Mouse (Mus musculus): ENCODE data around the gene Flt3l. TPM values are rescaled to one million over a fixed set of nuclear protein-coding genes. Genes with fewer than 3 reads are reported as not detected.

The Flt3l gene
- total and polyA plus RNA-seq, 2 experiments = 3.2 to 30.8 TPM

DNA sequence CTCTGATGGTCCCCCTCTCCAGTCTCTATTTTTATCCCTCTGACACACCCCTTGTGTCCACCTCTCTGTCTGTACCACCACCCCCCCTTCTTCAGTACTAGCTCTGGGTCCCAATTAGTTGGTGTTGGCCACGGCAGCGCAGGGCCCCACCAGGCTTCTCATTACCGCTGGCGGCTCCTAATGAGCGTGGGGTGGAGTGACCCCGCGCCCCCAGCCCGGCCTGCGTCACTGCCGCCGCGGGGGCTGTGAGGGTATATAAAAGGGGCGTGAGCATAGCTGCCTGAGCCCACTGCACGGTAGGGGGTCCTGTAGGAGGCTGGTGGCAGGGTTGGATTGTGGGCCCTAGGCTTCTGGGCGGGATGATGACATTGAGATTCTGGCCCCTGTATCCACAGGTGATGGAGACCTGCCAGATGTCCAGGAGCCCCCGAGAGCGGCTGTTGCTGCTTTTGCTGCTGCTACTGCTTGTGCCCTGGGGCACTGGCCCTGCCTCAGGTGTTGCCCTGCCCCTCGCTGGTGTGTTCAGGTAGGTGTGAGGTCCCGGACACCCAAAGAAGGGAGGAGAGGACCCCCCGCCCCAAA lies 44.8 kb upstream of the Flt3l start, which contains the start of gene Pth2:
TSS of gene Pth2 (plus strand) at position 100 of the 582 bp plus-strand sequence.
- Histone ChIP-seq H3K27ac (replicated peaks; ENCODE audit: insufficient read depth, low read depth, low read length) (no peak within 1 kb of the TSS), H3K79me2 (ENCODE audit: control insufficient read depth, insufficient read depth, low read length) (no peaks in the 10 kb centered on the region), H3K4me3 (ENCODE audit: insufficient read depth, low read depth, low read length) (no peak within 1 kb of the TSS), H3K36me3 (ENCODE audit: control insufficient read depth, insufficient read depth, low read length) (no peaks in the 10 kb centered on the region), H3K4me1 (ENCODE audit: control insufficient read depth, insufficient read depth, low read length) (peaks cover 5% of the 10 kb centered on the region; the same call in 1 of the 2 replicates), H3K9ac (ENCODE audit: low read depth, low read length) (no peak within 1 kb of the TSS), H3K27me3 (ENCODE audit: control insufficient read depth, insufficient read depth, low read length) (peaks cover 37% of the 10 kb centered on the region)
- no peak for TF ChIP-seq CTCF (IDR thresholded peaks at IDR 0.05; ENCODE audit: low read depth, low read length)
- TF ChIP-seq POLR2A (IDR thresholded peaks at IDR 0.05; ENCODE audit: extremely low read depth, insufficient read depth, low read length) = no peak
- 34% methylated on average over 20 of the region's 20 CpGs for WGBS
- no peak for DNase-seq (ENCODE audit: extremely low read depth, low read depth, low spot score)

- Histone ChIP-seq H3K27me3 (ENCODE audit: control insufficient read depth, insufficient read depth, low read length) (peaks cover 44% of the 10 kb centered on the region), H3K4me1 (ENCODE audit: control insufficient read depth, insufficient read depth, low read length) (peaks cover 5% of the 10 kb centered on the region; the same call in 1 of the 2 replicates), H3K4me3 (ENCODE audit: insufficient read depth, low read depth, low read length) (no peak within 1 kb of the TSS), H3K36me3 (ENCODE audit: control insufficient read depth, insufficient read depth, low read length) (no peaks in the 10 kb centered on the region), H3K9ac (ENCODE audit: low read depth, low read length) (no peak within 1 kb of the TSS), H3K27ac (replicated peaks; ENCODE audit: insufficient read depth, low read depth, low read length) (no peak within 1 kb of the TSS), H3K79me2 (ENCODE audit: control insufficient read depth, insufficient read depth, low read length) (no peaks in the 10 kb centered on the region)
- DNase-seq (ENCODE audit: extremely low read depth, low read depth, low spot score) = no peak
- no peak for TF ChIP-seq CTCF (IDR thresholded peaks at IDR 0.05; ENCODE audit: low read depth, low read length)
- no peak for TF ChIP-seq POLR2A (IDR thresholded peaks at IDR 0.05; ENCODE audit: extremely low read depth, insufficient read depth, low read length)
- WGBS = 29% methylated on average over 7 of the region's 7 CpGs
These were observed 43.2 kb upstream of the Flt3l start, which contains the start of gene Gfy for GRCm38 (mm10) chr7:45179469-45179868. Gene Gfy, minus strand, starts transcription at chr7:45179569.

GRCm38 (mm10) chr7:45178550-45178949 lies 42.3 kb upstream of the Flt3l start:
- no peaks in the 10 kb centered on the region for H3K36me3 ChIP-seq (ENCODE audit: control insufficient read depth, insufficient read depth, low read length)
- H3K27me3 ChIP-seq (ENCODE audit: control insufficient read depth, insufficient read depth, low read length) = peaks cover 41% of the 10 kb centered on the region
- no peak for DNase-seq (ENCODE audit: extremely low read depth, low read depth, low spot score)
- WGBS = 27% methylated on average over 7 of the region's 7 CpGs
- TF ChIP-seq POLR2A (IDR thresholded peaks at IDR 0.05; ENCODE audit: extremely low read depth, insufficient read depth, low read length) = no peak
- no peak for TF ChIP-seq CTCF (IDR thresholded peaks at IDR 0.05; ENCODE audit: low read depth, low read length)
- H3K79me2 ChIP-seq (ENCODE audit: control insufficient read depth, insufficient read depth, low read length) = no peaks in the 10 kb centered on the region
- no peak overlapping the region for H3K9ac ChIP-seq (ENCODE audit: low read depth, low read length)
- H3K4me1 ChIP-seq (ENCODE audit: control insufficient read depth, insufficient read depth, low read length) = peaks cover 5% of the 10 kb centered on the region; the same call in 1 of the 2 replicates
- H3K27ac ChIP-seq (replicated peaks; ENCODE audit: insufficient read depth, low read depth, low read length) = no peak overlapping the region
- no peak overlapping the region for H3K4me3 ChIP-seq (ENCODE audit: insufficient read depth, low read depth, low read length)

DNA sequence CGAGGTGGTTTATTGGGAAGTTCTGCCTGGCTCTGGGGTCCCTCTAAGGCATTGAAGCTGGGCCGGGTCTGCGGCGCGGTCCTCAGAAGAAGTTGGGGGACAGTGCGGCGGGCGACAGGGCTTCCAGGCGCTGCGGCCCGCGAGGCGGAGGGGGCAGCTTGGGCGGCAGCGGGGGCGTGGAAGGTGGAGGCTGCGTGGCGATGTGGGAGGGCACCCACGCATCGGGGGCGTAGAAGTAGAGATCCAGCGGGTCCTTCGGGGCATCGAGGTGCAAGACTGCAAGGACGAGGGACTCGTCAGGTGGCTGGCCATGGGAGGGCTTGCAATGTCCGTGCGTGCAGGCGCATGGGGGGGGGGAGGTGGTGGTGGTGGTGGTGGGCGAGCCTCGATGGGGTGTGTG lies 40.1 kb upstream of the Flt3l start:
- H3K9ac ChIP-seq (ENCODE audit: low read depth, low read length) = no peak overlapping the region
- H3K4me1 ChIP-seq (ENCODE audit: control insufficient read depth, insufficient read depth, low read length) = no peaks in the 10 kb centered on the region
- no peak overlapping the region for H3K27ac ChIP-seq (replicated peaks; ENCODE audit: insufficient read depth, low read depth, low read length)
- H3K27me3 ChIP-seq (ENCODE audit: control insufficient read depth, insufficient read depth, low read length) = peaks cover 33% of the 10 kb centered on the region
- H3K36me3 ChIP-seq (ENCODE audit: control insufficient read depth, insufficient read depth, low read length) = no peaks in the 10 kb centered on the region
- 5% methylated on average over 30 of the region's 31 CpGs for WGBS
- TF ChIP-seq CTCF (IDR thresholded peaks at IDR 0.05; ENCODE audit: low read depth, low read length) = no peak
- no peak for TF ChIP-seq POLR2A (IDR thresholded peaks at IDR 0.05; ENCODE audit: extremely low read depth, insufficient read depth, low read length)
- H3K4me3 ChIP-seq (ENCODE audit: insufficient read depth, low read depth, low read length) = no peak overlapping the region
- DNase-seq (ENCODE audit: extremely low read depth, low read depth, low spot score) = no peak
- no peaks in the 10 kb centered on the region for H3K79me2 ChIP-seq (ENCODE audit: control insufficient read depth, insufficient read depth, low read length)

GRCm38 (mm10) chr7:45175929-45176328 lies 39.7 kb upstream of the Flt3l start:
- H3K36me3 ChIP-seq (ENCODE audit: control insufficient read depth, insufficient read depth, low read length) = no peaks in the 10 kb centered on the region
- DNase-seq (ENCODE audit: extremely low read depth, low read depth, low spot score) = no peak
- H3K79me2 ChIP-seq (ENCODE audit: control insufficient read depth, insufficient read depth, low read length) = no peaks in the 10 kb centered on the region
- H3K4me1 ChIP-seq (ENCODE audit: control insufficient read depth, insufficient read depth, low read length) = no peaks in the 10 kb centered on the region
- TF ChIP-seq CTCF (IDR thresholded peaks at IDR 0.05; ENCODE audit: low read depth, low read length) (no peak), POLR2A (IDR thresholded peaks at IDR 0.05; ENCODE audit: extremely low read depth, insufficient read depth, low read length) (no peak)
- 5% methylated on average over 23 of the region's 23 CpGs for WGBS
- H3K27me3 ChIP-seq (ENCODE audit: control insufficient read depth, insufficient read depth, low read length) = peaks cover 30% of the 10 kb centered on the region
- H3K27ac ChIP-seq (replicated peaks; ENCODE audit: insufficient read depth, low read depth, low read length) = no peak overlapping the region
- no peak overlapping the region for H3K9ac ChIP-seq (ENCODE audit: low read depth, low read length)
- H3K4me3 ChIP-seq (ENCODE audit: insufficient read depth, low read depth, low read length) = no peak overlapping the region

DNA sequence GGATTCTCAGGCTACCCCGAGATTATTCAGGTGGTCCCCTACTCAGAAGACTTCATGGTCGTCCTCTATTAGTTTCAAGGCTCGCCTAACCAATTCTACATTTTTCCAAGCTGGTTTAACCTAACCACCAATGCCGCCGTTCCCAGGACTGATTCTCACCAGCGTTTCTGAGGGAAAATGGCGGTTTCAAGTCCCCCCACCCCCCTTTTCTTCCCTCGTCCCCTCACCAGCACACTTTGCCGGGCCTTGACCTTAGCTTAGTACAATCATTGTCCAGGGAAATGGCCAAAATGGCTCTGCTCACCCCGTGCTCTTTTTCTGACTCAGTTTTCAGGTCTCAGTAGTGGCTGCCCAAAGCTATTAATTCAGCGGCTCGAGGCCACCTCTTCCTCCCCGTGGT lies 39.2 kb upstream of the Flt3l start:
- H3K27ac ChIP-seq (replicated peaks; ENCODE audit: insufficient read depth, low read depth, low read length) = no peak overlapping the region
- WGBS = 7% methylated on average over 13 of the region's 13 CpGs
- TF ChIP-seq CTCF (IDR thresholded peaks at IDR 0.05; ENCODE audit: low read depth, low read length) = no peak
- TF ChIP-seq POLR2A (IDR thresholded peaks at IDR 0.05; ENCODE audit: extremely low read depth, insufficient read depth, low read length) = no peak
- no peak for DNase-seq (ENCODE audit: extremely low read depth, low read depth, low spot score)
- no peak overlapping the region for H3K9ac ChIP-seq (ENCODE audit: low read depth, low read length)
- H3K36me3 ChIP-seq (ENCODE audit: control insufficient read depth, insufficient read depth, low read length) = no peaks in the 10 kb centered on the region
- H3K27me3 ChIP-seq (ENCODE audit: control insufficient read depth, insufficient read depth, low read length) = peaks cover 28% of the 10 kb centered on the region
- H3K4me1 ChIP-seq (ENCODE audit: control insufficient read depth, insufficient read depth, low read length) = no peaks in the 10 kb centered on the region
- H3K79me2 ChIP-seq (ENCODE audit: control insufficient read depth, insufficient read depth, low read length) = no peaks in the 10 kb centered on the region
- no peak overlapping the region for H3K4me3 ChIP-seq (ENCODE audit: insufficient read depth, low read depth, low read length)

Data from liver, adult 2 months (tissue).